In the genomic region with DNA sequence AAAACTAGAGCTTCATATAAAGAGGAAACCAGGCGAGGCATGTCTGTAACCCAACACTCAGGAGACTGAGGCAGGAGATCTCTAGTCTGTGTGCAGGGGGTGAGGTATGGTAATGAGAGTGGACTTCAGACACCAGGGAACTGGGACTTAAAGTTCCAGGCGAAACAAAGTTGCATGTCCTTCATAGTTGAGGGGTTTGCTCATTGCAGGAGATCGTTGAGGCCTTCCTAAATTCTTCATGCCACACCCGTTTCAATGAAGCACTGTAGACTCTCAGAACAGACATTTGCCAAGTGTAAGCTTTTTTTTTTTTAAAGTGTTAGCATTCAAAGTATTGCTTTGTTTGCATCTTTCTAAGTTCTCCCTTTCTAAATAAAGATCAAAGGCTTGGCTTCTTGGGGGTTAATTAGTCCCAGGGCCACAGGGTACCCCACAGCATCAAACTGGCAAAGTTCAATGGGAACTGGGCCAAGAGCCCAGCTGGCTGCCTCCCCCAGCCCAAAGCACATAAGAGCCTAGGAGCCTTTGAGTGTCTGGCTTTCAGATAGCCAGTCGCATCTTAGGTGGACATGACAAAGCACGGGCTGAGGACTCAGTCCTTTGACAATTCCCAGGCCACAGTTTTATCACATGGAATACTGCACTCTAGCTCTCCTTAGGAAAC, we compare ENCODE assay signal across 13 mouse cellular contexts. TPM values are rescaled to one million over a fixed set of nuclear protein-coding genes. Genes with fewer than 3 reads are reported as not detected.
DNase-seq lines count a peak whose midpoint lies in the region; ATAC-seq and TF ChIP-seq lines count a peak whose summit lies in the region.
"Had no signal": no experiment of that assay in that cellular context is flagged by ENCODE, and none has a peak within 500 bp of the region (broad histone marks: within the 10 kb centered on the region; RNA-seq: fewer than 3 reads in every experiment).

No protein-coding gene starts in this region.

- no peak overlapping the region for H3K4me2 ChIP-seq in lung, embryonic 14.5 days
- H3K4me2 ChIP-seq in embryonic facial prominence, embryonic 14.5 days (ENCODE audit: low read depth, low read length) = no peak overlapping the region
- H3K4me2 ChIP-seq in midbrain, embryonic 12.5 days (replicated peaks) = no peak overlapping the region

- peak; percentile 47 for DNase-seq in embryo, embryonic 10 days (ENCODE audit: low spot score)
- no peak for DNase-seq in embryo, embryonic 9.5 days (ENCODE audit: extremely low spot score)
- DNase-seq in lung, embryonic 14.5 days = peak; percentile 59
- DNase-seq in lung, postnatal 25 days (ENCODE audit: low spot score) = no peak
- peak; percentile 25 for DNase-seq in embryonic facial prominence, embryonic 14.5 days (ENCODE audit: low spot score)
- DNase-seq in layer of hippocampus, adult 11-12 months (ENCODE audit: low spot score) = no peak
- DNase-seq in adrenal gland, adult 8-10 months = no peak
- DNase-seq: spleen, adult 18-20 months had no signal

- H3K4me1 ChIP-seq in lung, embryonic 14.5 days (ENCODE audit: insufficient read depth) = peaks cover 28% of the 10 kb centered on the region
- H3K4me1 ChIP-seq in embryonic facial prominence, embryonic 14.5 days (ENCODE audit: control insufficient read depth, insufficient read depth, low read length) = peaks cover 23% of the 10 kb centered on the region
- peaks cover 44% of the 10 kb centered on the region for H3K4me1 ChIP-seq in midbrain, embryonic 12.5 days

- no peak for ATAC-seq in lung, embryonic 14.5 days (ENCODE audit: insufficient read depth)
- ATAC-seq in embryonic facial prominence, embryonic 14.5 days (ENCODE audit: low read depth) = no peak
- no peak for ATAC-seq in midbrain, embryonic 12.5 days (ENCODE audit: low FRiP score, low read depth)

- peak overlapping the region; percentile 16; the same call in 1 of the 2 replicates for H3K27ac ChIP-seq in lung, embryonic 14.5 days (ENCODE audit: low read depth)
- H3K27ac ChIP-seq in embryonic facial prominence, embryonic 14.5 days (replicated peaks; ENCODE audit: low read depth, low read length) = no peak overlapping the region
- peak overlapping the region; percentile 54 for H3K27ac ChIP-seq in midbrain, embryonic 12.5 days (replicated peaks)

- H3K9ac ChIP-seq in lung, embryonic 14.5 days = no peak overlapping the region
- H3K9ac ChIP-seq in embryonic facial prominence, embryonic 14.5 days (ENCODE audit: low read depth, low read length) = no peak overlapping the region
- H3K9ac ChIP-seq in midbrain, embryonic 12.5 days (replicated peaks) = no peak overlapping the region

- H3K27me3 ChIP-seq in lung, embryonic 14.5 days (ENCODE audit: insufficient read depth, low read length) = no peaks in the 10 kb centered on the region
- no peaks in the 10 kb centered on the region for H3K27me3 ChIP-seq in embryonic facial prominence, embryonic 14.5 days (replicated peaks; ENCODE audit: control insufficient read depth, insufficient read depth, low read length)
- no peaks in the 10 kb centered on the region; the same call in 1 of the 2 replicates for H3K27me3 ChIP-seq in midbrain, embryonic 12.5 days

- 34% methylated on average over 6 of the region's 6 CpGs for WGBS in lung, embryonic 14.5 days
- WGBS in embryonic facial prominence, embryonic 14.5 days = 47% methylated on average over 6 of the region's 6 CpGs
- 48% methylated on average over 6 of the region's 6 CpGs for WGBS in midbrain, embryonic 12.5 days

- no peak overlapping the region for H3K4me3 ChIP-seq in lung, embryonic 14.5 days (ENCODE audit: low read depth, low read length)
- no peak overlapping the region for H3K4me3 ChIP-seq in embryonic facial prominence, embryonic 14.5 days (ENCODE audit: low read depth, low read length)
- no peak overlapping the region for H3K4me3 ChIP-seq in midbrain, embryonic 12.5 days

- no peaks in the 10 kb centered on the region for H3K9me3 ChIP-seq in lung, embryonic 14.5 days (ENCODE audit: low read depth, low read length)
- no peaks in the 10 kb centered on the region for H3K9me3 ChIP-seq in embryonic facial prominence, embryonic 14.5 days (ENCODE audit: control insufficient read depth, low read length)
- H3K9me3 ChIP-seq in midbrain, embryonic 12.5 days = no peaks in the 10 kb centered on the region

- no peak for TF ChIP-seq CTCF in lung, embryonic 14.5 days (IDR thresholded peaks at IDR 0.05; ENCODE audit: low read depth)

- no peaks in the 10 kb centered on the region for H3K36me3 ChIP-seq in lung, embryonic 14.5 days (ENCODE audit: insufficient read depth)
- no peaks in the 10 kb centered on the region for H3K36me3 ChIP-seq in embryonic facial prominence, embryonic 14.5 days (ENCODE audit: control insufficient read depth, insufficient read depth, low read length)
- no peaks in the 10 kb centered on the region for H3K36me3 ChIP-seq in midbrain, embryonic 12.5 days

RNA-seq across cellular contexts. Expression of gene Dennd2a, which starts 1.7 kb away (rescaled TPM):
- polyA plus RNA-seq in lung, embryonic 14.5 days (2014; fragmentation: Nextera tagmentation; extraction: Ambion mirVana) = 30.4 and 33.1 TPM in 2 replicates
- polyA plus RNA-seq in embryonic facial prominence, embryonic 14.5 days (2014; fragmentation: Nextera tagmentation; extraction: Ambion mirVana) = 24.0 and 28.4 TPM in 2 replicates
- 61.4 and 68.5 TPM in 2 replicates for polyA plus RNA-seq in midbrain, embryonic 12.5 days (2016; fragmentation: Nextera tagmentation; extraction: Ambion mirVana)
- total RNA-seq in adrenal gland, adult 8-10 months (2022) = 10 to 100 TPM in 2 of 4 experiments, 1 to 10 TPM in 2; 7.3 to 14.8 (median 10.4) TPM

RNA-seq across cellular contexts. Expression of gene Adck2, which starts 14.3 kb away (rescaled TPM):
- polyA plus RNA-seq in lung, embryonic 14.5 days (2014; fragmentation: Nextera tagmentation; extraction: Ambion mirVana) = 21.8 and 22.1 TPM in 2 replicates
- 27.3 and 32.8 TPM in 2 replicates for polyA plus RNA-seq in embryonic facial prominence, embryonic 14.5 days (2014; fragmentation: Nextera tagmentation; extraction: Ambion mirVana)
- polyA plus RNA-seq in midbrain, embryonic 12.5 days (2016; fragmentation: Nextera tagmentation; extraction: Ambion mirVana) = 35.9 and 36.9 TPM in 2 replicates
- 10 to 100 TPM; 22.2 to 38.8 (median 34.5) TPM for total RNA-seq in adrenal gland, adult 8-10 months (2022)

RNA-seq across cellular contexts. Expression of gene Gm42420, which starts 26.1 kb away (rescaled TPM):
- 0.74 and 1.0 TPM in 2 replicates for polyA plus RNA-seq in lung, embryonic 14.5 days (2014; fragmentation: Nextera tagmentation; extraction: Ambion mirVana)
- polyA plus RNA-seq in embryonic facial prominence, embryonic 14.5 days (2014; fragmentation: Nextera tagmentation; extraction: Ambion mirVana) = not detected in 2 replicates
- polyA plus RNA-seq in midbrain, embryonic 12.5 days (2016; fragmentation: Nextera tagmentation; extraction: Ambion mirVana) = 0.37 and 1.2 TPM in 2 replicates
- total RNA-seq in adrenal gland, adult 8-10 months (2022) = 1 to 10 TPM in 1 of 4 experiments, under 1 TPM in 2, not detected in 1; 0.62 to 1.3 (median 0.75) TPM
- total RNA-seq: ES-E14; layer of hippocampus, adult 18-20 months had no signal
- polyA plus RNA-seq: embryonic facial prominence, embryonic 11.5 days; heart, embryonic 14.5 days had no signal

RNA-seq across cellular contexts. Expression of gene Ndufb2, which starts 33.0 kb away (rescaled TPM):
- 324 and 326 TPM in 2 replicates for polyA plus RNA-seq in lung, embryonic 14.5 days (2014; fragmentation: Nextera tagmentation; extraction: Ambion mirVana)
- polyA plus RNA-seq in embryonic facial prominence, embryonic 14.5 days (2014; fragmentation: Nextera tagmentation; extraction: Ambion mirVana) = 343 and 390 TPM in 2 replicates
- 267 and 275 TPM in 2 replicates for polyA plus RNA-seq in midbrain, embryonic 12.5 days (2016; fragmentation: Nextera tagmentation; extraction: Ambion mirVana)
- total RNA-seq in adrenal gland, adult 8-10 months (2022) = 100 to 1,000 TPM; 161 to 197 (median 187) TPM

Comparison
In these comparisons a context has a peak if more than half of its experiments do, and no peak if none do; other contexts are left out.
1. DNase-seq: peak in embryo, embryonic 10 days (single experiment), lung, embryonic 14.5 days (single experiment) and embryonic facial prominence, embryonic 14.5 days (single experiment); none in embryo, embryonic 9.5 days (single experiment), lung, postnatal 25 days (single experiment), layer of hippocampus, adult 11-12 months (single experiment) and adrenal gland, adult 8-10 months (single experiment).